Comparison of ENCODE assay signal across 9 mouse cellular contexts in the genomic region with DNA sequence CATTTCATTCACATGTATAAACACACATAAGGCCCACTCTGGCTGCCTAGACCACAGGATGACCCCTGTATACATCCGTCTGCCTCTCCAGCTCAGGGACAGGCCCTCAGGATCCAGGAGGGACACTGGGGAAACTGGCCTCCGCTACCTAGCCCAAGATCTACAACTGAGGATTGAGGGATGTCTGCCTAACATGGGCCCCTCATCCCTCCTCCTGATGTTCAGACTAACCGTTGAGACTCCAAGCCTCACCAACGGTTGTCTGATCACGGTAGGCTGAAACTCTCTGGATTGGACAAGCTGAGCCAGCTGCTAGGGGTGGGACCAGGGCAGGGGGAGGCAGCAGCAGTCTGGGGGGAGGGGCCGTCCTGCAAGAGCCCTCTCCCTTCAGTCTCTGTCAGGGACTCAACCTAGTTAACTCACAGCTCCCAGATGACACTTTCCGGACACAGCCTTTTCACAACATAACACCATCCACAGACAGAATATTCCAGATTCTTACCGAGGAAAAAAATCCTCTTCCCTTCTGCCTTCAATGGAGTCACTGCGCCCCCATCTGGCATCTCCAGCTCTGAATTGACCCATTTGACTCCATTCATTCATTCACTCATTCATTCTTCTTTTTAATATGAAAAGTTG. TPM values are rescaled to one million over a fixed set of nuclear protein-coding genes. Genes with fewer than 3 reads are reported as not detected.
A peak's percentile ranks its signal among the peaks of the same experiment; 100 is the strongest.
DNase-seq lines count a peak whose midpoint lies in the region; ATAC-seq and TF ChIP-seq lines count a peak whose summit lies in the region.
"Had no signal": no experiment of that assay in that cellular context is flagged by ENCODE, and none has a peak within 500 bp of the region (broad histone marks: within the 10 kb centered on the region; RNA-seq: fewer than 3 reads in every experiment).

No protein-coding gene starts in this region.

- H3K36me3 ChIP-seq in embryonic facial prominence, embryonic 10.5 days (replicated peaks) = no peaks in the 10 kb centered on the region
- no peaks in the 10 kb centered on the region for H3K36me3 ChIP-seq in liver, postnatal 0 days (replicated peaks; ENCODE audit: insufficient read depth, low read length)

- no peak overlapping the region for H3K4me3 ChIP-seq in embryonic facial prominence, embryonic 10.5 days
- H3K4me3 ChIP-seq in liver, postnatal 0 days (ENCODE audit: low read depth, low read length) = no peak overlapping the region
- H3K4me3 ChIP-seq: erythroblast, embryonic 14.5 days had no signal

- intact Hi-C loops in left cerebral cortex, postnatal 25 days (cut with DNase I) = loop anchor here (10.0 kb wide), 1 partner anchor 309 kb away; no protein-coding TSS in a partner anchor

- peaks cover 94% of the 10 kb centered on the region for H3K4me1 ChIP-seq in embryonic facial prominence, embryonic 10.5 days
- peaks cover 27% of the 10 kb centered on the region for H3K4me1 ChIP-seq in liver, postnatal 0 days (ENCODE audit: insufficient read depth)

- H3K9me3 ChIP-seq in embryonic facial prominence, embryonic 10.5 days = no peaks in the 10 kb centered on the region
- no peaks in the 10 kb centered on the region for H3K9me3 ChIP-seq in liver, postnatal 0 days (ENCODE audit: low read length)

- no peak for TF ChIP-seq EP300 in liver, postnatal 0 days (IDR thresholded peaks at IDR 0.05; ENCODE audit: low read depth)

- no peak overlapping the region for H3K4me2 ChIP-seq in liver, postnatal 0 days (ENCODE audit: low read depth, low read length)

- peak overlapping the region; percentile 55; the same call in 1 of the 2 replicates for H3K27ac ChIP-seq in embryonic facial prominence, embryonic 10.5 days (replicated peaks)
- H3K27ac ChIP-seq in liver, postnatal 0 days (ENCODE audit: low read depth) = no peak overlapping the region

- TF ChIP-seq CTCF in liver, postnatal 0 days (IDR thresholded peaks at IDR 0.05; ENCODE audit: low read depth) = peak; percentile 45

- H3K27me3 ChIP-seq in embryonic facial prominence, embryonic 10.5 days (replicated peaks; ENCODE audit: low read depth, poor library complexity, severe bottlenecking) = peaks cover 51% of the 10 kb centered on the region
- peaks cover 42% of the 10 kb centered on the region for H3K27me3 ChIP-seq in liver, postnatal 0 days (ENCODE audit: insufficient read depth, low read length)

- ATAC-seq in liver, postnatal 0 days = no peak

- no peak overlapping the region for H3K9ac ChIP-seq in liver, postnatal 0 days (replicated peaks)

- WGBS in embryonic facial prominence, embryonic 10.5 days = 27% methylated on average over 9 of the region's 9 CpGs
- WGBS in liver, postnatal 0 days (ENCODE audit: insufficient replicate concordance) = 30% methylated on average over 9 of the region's 9 CpGs

- peak; percentile 49 for DNase-seq in embryo, embryonic 10 days (ENCODE audit: low spot score)
- DNase-seq in embryo, embryonic 9.5 days (ENCODE audit: extremely low spot score) = no peak
- peak; percentile 36 to 38 for DNase-seq in left cerebral cortex, postnatal 25 days (ENCODE audit: low spot score in 2 of 2)
- no peak for DNase-seq in left cerebral cortex, adult 8-10 months (ENCODE audit: low spot score in 2 of 2)
- peak; percentile 62 for DNase-seq in embryonic facial prominence, embryonic 10.5 days (ENCODE audit: low spot score)
- DNase-seq in liver, postnatal 0 days = no peak
- no peak for DNase-seq in ovary, postnatal 36 days (ENCODE audit: low spot score)
- DNase-seq in frontal cortex, postnatal 14 days (ENCODE audit: low spot score in 2 of 2) = no peak

RNA-seq across cellular contexts. Expression of a gene that starts 4.0 kb away (rescaled TPM):
- total RNA-seq in left cerebral cortex, postnatal 25 days (2021) = 10 to 100 TPM; 42.8 to 58.1 TPM
- total RNA-seq in left cerebral cortex, adult 8-10 months (2022) = 10 to 100 TPM; 33.5 to 45.1 (median 43.5) TPM
- polyA plus RNA-seq in embryonic facial prominence, embryonic 10.5 days (2016; fragmentation: Nextera tagmentation; extraction: Ambion mirVana) = 21.1 and 23.5 TPM in 2 replicates
- polyA plus RNA-seq in liver, postnatal 0 days (2015; fragmentation: Nextera tagmentation; extraction: Ambion mirVana) = 2.6 and 2.7 TPM in 2 replicates

RNA-seq across cellular contexts. Expression of a gene that starts 9.2 kb away (rescaled TPM):
- 10 to 100 TPM; 24.8 to 26.2 TPM for total RNA-seq in left cerebral cortex, postnatal 25 days (2021)
- 10 to 100 TPM; 26.4 to 33.9 (median 31.3) TPM for total RNA-seq in left cerebral cortex, adult 8-10 months (2022)
- polyA plus RNA-seq in embryonic facial prominence, embryonic 10.5 days (2016; fragmentation: Nextera tagmentation; extraction: Ambion mirVana) = 52.9 and 55.0 TPM in 2 replicates
- polyA plus RNA-seq in liver, postnatal 0 days (2015; fragmentation: Nextera tagmentation; extraction: Ambion mirVana) = 27.6 and 30.0 TPM in 2 replicates

RNA-seq across cellular contexts. Expression of a gene that starts 39.3 kb away (rescaled TPM):
- 10 to 100 TPM; 66.3 to 70.5 TPM for total RNA-seq in left cerebral cortex, postnatal 25 days (2021)
- total RNA-seq in left cerebral cortex, adult 8-10 months (2022) = 10 to 100 TPM; 59.8 to 68.7 (median 65.7) TPM
- 142 and 143 TPM in 2 replicates for polyA plus RNA-seq in embryonic facial prominence, embryonic 10.5 days (2016; fragmentation: Nextera tagmentation; extraction: Ambion mirVana)
- 35.0 and 37.5 TPM in 2 replicates for polyA plus RNA-seq in liver, postnatal 0 days (2015; fragmentation: Nextera tagmentation; extraction: Ambion mirVana)

Comparison
In these comparisons a context has a peak if more than half of its experiments do, and no peak if none do; other contexts are left out.
1. DNase-seq: peak in embryo, embryonic 10 days (single experiment), left cerebral cortex, postnatal 25 days (2 of 2) and embryonic facial prominence, embryonic 10.5 days (single experiment); none in embryo, embryonic 9.5 days (single experiment), left cerebral cortex, adult 8-10 months (0 of 2), liver, postnatal 0 days (single experiment), ovary, postnatal 36 days (single experiment) and frontal cortex, postnatal 14 days (0 of 2).